Mouse (Mus musculus): ENCODE measurements around the gene Fndc3a.

Fndc3a gene

DNA sequence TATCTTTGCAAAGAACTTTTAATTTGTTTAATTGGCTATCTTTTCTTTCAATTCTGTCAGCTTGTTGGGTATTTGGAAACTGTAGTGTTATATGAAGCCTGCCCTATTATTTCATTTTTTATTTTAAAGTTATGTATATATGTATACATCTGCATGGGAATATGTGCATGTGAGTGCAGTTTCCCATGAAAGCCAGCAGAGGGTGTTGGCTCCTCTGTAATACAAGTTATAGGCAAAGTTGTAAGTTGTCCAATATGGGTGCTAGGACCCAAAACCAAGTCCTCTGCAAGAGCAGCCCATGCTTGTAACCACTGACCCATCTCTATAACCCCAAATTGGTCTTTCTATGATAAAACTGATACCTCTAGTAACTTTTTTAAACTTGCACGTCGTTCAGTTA, 38.8 kb downstream of the Fndc3a start:
- DNase-seq = no peak

DNA sequence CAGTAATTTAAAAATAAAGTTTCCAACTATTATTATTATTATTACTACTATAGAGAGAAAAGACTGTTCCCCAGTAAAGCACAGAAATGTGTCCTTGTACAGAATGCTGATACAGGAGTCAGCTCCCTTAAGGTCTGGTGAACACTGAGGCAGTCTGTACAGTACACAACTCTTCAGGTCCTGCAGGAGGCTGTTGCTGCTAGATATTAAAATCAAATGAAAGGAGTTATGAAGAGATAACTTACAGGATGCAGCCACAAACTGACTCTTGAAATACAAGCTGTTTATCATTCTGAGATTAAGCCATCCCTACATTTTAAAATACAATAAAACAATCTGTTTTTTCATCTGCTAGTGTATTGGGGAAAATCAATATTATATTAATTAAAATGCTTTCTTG, 60.5 kb downstream of the Fndc3a start:
- no peak for DNase-seq

DNA sequence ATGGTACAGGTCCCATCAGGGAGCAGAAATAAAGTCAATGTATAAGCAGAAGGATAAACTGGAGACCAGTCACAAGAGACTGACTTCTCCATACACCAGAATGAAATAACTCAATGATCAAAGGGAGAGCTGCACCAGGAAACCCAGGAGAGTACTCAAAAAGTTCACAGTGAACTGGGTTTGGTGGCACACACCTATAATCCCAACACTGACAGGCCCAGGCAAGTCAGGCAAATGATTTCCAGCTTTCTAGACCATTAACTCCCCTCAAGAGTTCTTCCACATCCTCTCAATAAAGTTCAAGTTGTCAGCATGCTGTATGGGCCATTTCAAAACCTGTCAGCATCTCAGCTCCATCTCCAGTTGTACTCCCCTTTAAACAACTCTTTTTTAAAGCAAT, 64.3 kb downstream of the Fndc3a start:
- no peak for DNase-seq

DNA sequence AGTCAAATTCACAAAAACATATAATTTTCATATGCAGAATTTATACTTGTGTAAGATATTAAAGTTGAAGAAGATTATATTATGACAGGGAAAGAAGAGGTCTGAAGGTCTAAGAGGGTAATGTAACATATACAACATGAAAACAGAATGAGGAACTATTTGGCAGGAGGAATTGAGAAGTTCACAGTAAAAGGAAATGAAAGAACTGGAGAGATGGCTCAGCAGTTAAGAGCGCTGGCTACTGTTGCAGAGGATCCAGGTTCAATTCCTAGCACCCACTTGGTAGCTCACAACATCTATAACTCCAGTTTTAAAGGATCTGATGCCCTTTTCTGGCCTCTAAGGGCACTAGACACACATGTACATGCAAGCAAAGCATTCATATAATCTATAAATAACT, 65.2 kb downstream of the Fndc3a start:
- DNase-seq = no peak

DNA sequence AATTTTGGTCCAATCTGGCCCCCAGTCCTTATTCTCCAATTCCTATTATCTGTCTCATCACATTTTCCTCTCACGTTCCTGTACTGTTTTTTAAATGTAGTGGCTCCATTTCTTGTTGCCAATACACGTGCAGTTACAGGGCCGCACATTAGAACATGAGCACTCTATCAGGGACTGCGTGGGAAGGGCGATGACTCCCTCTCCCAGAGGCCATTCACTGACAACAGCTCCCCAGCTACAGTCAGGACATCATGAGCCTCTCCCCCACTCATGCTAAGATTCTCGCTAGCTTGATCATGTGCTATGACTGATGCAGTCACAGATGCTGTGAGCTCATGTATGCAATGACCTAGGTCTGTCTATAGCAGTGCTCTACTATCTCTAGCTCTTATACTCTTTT, 71.3 kb downstream of the Fndc3a start:
- no peak for DNase-seq

DNA sequence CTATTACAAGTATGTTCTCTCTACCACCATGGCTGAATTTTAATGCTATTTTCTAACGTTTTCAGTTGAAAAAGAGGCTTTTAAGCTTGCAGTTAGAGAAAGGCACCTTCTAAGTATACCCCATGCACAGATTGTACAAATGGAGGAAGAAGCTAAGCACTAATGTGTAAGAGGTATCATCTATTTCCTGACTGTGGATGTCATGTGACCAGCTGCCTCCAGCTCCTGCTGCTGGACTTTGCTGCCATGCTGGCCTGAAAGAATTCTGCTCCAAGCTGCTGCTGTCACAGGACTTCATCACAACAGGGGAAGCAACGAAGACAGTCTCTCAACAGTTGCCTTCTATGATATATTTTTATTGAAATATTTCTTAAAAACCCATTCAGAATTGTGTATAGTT, 76.2 kb downstream of the Fndc3a start:
- DNase-seq = no peak

DNA sequence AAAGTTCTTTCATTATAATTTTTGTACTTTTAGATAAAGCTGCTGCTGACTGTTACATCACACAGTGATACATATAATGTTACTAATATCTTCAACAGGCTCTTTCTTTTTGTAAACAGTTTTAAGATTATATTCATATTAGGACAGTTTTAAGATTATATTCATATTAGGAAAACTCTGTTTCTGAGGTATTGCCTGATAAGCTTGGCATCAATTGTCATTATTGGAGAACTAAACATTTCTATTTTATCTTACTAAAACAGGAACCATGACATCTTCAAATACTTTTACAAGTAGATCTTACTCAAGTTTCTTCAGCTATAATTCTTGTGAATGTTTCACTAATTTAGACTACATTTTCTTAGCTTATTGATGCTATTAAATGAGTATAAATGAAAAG, 84.4 kb downstream of the Fndc3a start:
- no peak for DNase-seq

DNA sequence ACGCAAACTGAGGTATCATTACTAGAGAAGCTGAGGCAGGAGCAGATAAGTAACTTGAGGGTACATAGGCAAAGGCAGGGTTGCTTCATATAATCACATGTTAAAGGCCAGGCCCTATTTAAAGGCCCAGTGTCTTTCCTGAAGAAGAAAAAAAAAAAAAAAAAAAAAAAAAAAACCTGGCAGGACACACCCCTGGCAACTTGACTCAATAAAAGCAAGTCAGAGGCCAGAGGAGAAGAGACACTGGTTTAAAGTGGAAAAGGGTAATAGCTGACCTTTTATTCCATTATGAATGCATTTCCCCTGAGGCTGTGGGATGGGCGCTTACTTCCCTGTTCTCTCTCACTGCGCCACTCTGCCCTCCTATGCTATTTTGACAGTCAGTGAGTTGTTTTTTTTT, 105.7 kb downstream of the Fndc3a start:
- no peak for DNase-seq

DNA sequence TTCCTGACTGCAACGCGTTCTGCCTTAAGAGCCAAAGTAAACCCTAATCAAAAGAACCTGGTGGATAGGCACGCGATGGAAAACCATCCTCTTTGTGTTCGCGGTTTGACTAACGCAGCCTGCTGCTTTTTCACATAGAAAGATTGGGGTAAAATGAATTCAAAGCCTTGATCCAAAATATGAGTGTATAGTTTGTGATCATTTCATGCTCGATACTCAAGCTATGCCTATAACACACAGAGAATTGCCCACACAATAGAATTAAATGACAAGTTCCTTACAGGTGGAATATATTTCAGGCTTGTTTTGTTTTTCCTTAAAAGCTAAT, 106.6 kb downstream of the Fndc3a start:
- DNase-seq = no peak

DNA sequence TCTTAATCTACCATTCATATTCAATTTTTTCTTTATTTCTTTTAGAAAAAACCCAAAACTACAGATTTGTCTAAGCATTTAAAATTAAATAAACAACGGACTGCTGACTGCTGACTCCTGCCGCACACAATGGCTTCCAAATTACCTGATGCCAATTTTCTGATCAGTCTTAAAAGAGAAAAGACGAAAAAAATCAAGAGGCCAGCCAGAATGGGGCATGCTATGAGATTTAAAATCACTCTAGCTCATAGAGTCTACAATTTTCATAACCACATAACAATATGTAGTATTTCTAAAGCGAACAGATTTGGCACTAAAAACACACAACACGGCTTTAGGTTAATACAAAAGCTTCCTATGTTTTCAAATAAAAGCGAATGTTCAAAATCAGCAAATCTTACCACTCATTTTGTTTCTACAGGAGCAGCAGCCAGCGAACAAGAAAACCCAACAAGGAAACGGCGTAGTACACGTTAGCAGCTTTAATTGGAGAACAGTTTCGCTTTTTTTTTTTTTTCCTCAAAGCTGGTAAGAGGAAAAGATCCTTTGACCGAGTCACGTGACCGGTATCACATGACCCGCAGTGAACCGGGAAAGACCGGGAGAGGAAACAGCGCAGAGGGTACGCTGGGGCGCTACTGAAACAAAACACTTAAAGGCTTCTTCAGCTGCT, 107.1 kb downstream of the Fndc3a start:
- DNase-seq = peak; percentile 87

DNA sequence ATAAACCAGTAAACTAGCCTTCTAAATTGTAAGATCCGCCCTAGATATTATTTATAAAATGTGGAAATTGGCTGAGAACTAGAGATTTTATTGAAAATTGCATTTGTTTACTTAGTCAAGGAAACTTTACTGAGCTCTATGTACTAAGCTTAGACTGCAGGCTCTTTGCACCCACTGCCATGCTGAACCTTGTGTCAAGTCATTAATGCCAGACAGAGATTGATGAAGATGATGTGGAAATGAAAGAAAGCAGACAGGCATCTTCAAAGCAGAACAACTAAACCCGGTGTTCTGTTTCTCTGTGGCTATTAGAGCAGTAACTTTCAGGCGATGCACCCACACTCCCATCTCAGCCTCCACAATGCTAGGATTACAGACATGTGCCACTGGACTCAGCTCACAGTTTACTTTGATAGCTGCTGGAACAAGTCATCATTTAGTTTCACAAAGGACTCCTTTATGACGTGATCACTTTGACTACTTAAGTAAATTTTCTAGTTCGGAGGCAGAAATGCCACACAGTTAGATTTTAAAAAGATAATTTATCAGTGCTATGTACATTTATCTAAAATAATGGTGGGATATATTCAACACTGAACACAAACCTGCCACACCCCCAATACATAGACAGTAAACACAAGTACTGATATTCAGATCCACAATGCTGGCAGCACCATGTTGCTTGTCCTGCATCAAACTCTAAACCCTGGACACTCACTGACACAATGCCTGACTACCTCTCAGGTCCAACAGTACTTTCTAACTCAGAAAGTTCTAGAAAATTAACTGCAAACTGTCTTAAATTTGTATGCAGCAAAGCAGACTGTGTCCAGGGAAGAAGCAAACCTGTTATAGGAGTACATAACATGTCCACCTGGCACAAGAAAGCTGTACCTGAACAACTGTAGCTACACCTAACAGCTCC, 108.2 kb downstream of the Fndc3a start:
- DNase-seq = no peak

DNA sequence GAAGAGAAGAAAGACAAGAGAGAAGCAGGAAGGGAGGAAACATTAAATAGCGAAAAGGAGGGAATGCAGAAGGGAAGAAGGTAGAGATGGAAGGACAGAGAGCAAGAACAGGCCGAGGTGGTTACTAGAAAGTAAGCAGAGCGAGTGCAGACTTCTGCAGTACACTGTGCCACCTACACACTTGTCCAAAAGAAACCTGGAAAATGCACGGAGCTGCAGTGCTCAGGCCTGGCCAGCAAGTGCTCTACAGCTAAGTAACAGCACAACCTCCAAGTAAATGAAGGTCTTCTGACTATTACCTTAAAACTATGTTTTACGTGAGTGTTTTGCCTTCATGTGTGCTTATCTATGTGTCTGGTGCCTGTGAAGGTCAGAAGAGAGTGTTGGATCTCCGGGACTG, 109.4 kb downstream of the Fndc3a start:
- DNase-seq = no peak

DNA sequence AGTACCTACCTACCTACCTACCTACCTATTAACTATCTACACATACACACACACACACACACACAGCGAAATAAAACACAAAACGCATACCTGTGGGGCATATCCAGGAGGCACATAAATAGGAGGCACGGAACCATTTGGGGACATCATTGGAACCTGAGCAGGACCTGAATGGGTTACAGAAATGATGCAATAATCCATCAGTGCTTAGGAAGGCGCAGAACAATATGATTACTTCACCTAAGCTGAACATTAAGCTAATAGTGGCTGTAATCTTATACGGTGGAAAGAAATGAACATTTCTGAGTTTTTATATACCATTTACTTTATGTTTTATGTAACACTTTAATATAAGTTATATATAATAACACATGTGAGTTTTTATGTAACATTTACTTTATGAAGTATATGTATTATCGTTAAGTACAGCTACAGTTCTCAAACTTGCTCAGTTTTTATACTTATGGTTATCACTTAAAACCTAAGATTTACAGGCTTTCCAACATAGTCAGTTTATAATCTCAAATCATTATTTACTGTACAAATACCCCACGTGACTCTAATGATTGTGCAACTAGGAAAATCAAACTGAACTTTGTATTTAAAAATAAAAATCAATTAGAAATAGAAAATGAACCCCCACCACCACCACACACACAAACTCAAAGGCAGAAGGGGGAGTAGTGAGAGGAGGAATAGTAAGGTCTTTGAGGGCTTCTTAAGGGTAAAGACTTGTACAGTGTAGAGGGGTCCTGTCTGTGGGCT, 110.6 kb downstream of the Fndc3a start:
- DNase-seq = no peak

DNA sequence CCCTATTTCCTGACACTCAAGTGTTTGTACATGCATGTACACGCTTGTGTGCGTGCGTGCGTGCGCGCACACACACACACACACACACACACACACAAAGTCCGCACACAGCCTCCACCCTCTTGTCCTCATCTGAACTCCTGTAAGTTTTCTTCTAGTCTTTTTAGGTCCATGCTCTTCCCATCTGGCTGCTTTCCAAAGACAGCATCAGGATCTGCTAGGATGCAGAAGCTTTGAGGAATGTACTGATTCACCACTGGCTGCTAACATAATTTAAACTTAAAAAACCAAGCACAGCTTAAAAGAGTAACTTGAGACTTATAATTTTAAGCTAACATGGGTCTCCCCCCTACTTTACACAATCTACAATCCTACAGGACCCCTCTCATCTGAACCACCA, 115.6 kb downstream of the Fndc3a start:
- DNase-seq = no peak

DNA sequence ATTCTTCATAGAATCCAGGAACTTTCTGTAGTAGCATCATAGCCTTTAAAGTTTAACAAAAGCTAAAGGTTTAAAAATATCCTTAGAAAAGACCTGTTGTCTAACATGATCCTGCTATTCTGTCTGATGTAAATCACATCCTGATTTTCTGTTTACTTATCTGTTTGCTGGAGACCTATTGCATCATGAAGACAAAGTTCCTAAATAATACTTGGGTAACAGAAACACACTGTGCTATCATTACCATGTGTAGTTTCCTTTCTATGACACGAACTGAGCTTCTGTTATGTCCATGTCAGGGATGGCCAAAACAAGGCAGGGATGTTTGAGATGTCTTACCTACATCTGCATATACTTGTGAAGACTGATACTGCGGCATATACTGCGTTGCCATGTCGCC, 120.4 kb downstream of the Fndc3a start:
- no peak for DNase-seq

DNA sequence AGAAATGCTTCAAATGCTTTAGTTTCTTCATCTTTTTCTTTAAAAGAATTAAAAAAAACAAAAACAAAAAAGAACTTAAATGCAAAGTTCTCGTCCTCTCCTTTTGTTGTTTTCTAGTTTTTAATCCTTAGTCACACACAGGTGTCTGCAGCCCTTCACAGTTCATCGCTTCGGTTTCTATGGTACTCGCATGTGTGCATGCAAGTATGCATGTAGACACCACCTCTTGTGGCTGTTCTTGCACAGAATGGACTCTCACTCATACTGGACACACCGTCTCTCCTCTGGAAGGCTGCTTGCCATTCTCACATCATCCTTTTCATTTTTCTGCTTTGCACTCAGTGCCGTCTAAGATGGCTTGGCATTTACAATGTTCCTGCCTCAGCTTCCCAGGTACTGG, 126.8 kb downstream of the Fndc3a start:
- no peak for DNase-seq

DNA sequence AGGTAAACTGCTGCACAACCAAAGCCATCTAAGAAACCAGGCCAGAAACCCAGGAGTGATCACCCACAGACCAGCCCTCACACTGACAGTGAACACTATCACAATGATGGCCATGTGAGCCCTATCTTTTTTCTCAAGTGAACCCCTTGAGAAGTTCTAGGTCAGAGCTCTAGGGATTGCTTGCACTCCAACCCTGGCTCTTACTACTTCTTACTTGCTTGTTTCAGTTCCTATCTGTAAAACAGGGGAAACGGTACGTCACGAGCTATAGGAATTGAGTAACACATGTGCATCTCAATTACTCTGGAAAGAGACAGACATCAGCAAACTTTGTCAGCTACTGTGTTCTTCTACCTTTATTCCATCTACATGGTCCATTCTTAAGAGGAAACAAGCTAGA, 128.8 kb downstream of the Fndc3a start:
- no peak for DNase-seq

DNA sequence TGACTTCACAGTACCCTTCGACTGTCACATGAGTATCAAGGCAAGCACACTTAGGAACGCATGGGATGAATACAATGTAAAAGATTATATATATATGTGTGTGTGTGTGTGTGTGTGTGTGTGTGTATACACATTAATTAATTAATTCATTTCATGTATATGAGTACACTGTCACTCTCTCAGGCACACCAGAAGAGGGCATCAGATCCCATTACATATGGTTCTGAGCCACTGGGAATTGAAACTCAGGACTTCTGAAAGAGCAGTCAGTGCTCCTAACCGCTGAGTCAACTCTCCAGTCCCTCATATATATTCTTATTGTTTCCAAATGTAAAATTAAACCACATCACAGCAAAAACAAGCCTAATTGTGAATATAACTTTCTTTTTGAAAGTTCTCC, 133.5 kb downstream of the Fndc3a start:
- DNase-seq = no peak

DNA sequence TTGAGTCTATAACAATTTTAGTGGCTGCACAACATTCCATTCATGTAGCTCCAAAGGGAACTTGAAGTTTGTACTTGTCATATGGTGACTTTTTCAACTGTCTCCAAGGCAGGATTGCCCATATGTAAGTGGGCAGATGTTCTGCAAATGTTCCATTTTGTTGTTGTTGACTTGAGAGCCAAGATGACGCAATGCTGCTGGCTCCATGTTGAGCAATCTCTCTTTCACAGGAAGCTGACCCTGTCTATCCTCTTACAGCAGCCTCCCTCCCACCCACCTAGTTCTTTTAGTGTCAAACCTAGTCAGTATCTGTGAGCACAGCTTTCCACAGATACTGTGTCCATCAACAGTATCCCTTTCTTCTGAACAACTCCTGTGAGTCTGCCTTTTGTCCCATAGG, 145.9 kb downstream of the Fndc3a start:
- no peak for DNase-seq

DNA sequence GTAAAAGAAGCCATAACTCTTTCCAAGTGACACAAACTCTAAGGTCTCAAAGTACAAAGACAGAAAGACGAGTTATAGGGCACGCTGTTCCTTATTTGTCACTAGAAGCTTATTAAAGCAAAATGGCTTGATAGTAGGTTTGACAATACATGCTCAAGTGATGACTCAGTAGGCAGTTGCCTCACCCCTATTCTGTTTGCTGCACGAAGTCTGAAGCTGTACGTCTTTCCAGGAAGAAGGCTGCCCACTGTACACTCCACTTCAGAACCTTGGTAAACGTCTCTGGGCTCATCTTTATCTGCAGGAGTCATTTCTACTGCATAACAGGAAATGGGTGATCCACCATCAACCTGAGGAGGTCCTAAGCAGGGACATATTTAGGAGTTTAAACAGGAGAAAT, 151.0 kb downstream of the Fndc3a start:
- DNase-seq = no peak

DNA sequence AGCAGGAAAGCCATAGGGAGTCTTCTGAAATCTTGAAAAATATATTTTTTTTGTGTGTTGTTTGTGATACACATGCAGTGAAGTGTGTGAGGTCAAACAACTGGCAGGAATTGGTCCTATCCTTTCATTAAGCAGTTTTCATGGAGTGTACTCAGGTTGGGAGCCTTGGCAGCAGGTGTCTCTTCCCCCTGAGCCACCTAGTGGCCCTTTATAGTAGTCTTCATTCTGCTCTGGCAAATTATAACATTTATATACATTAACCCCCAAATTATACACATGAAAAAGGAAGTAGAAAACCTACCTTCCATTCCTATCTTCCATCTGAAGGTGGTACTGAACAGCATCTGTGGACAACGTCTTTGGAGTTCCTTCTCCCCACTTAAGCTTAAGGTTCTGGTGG, 154.0 kb downstream of the Fndc3a start:
- no peak for DNase-seq

DNA sequence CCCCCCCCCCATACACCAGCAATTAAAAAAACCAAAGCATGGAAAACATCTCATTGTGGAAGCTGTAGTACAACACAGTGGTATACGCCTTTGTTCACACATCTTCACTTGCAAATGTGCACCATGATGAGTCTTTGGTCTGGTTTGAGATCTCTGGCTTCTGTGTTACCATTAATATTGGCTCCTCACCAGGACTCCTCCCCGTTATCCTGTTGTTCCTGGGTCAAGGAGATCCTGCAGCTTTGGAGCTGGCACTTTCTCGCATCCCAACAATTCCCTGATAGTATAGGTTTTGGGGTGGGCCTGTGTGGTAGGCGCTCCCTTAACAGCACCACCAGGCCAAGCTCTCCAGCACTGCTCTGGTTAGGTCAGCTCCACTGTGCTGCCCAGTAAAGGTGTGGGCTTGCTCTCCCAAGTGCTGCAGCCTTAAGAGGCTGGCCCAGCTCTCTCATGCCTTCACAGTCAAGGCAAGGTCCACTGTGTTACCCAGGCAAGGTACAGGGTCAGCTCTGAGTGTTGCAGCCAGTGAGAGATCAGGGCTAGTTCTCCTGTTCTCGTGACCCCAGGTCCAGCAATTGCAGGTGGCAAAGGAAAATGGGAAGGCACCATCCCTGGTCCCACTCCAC, 173.3 kb downstream of the Fndc3a start:
- no peak for DNase-seq

DNA sequence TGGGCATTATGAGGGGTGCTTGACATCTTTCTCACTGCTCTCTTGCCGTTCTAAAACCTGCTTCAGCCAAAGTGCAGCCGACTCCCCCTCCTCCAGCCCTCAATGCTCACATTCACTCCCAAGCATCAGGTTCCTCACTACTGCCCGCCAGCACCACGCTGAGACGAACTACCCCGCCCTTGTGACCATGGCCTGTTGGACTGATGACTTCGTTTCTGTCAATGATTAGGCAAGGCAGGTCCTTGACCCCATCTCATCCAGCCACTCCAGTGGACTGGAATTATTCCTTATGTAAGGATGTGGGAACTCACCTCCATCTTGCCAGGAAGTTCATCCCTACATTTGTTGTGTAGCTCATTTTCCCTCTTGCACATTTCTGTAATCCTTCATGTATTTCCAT, 175.9 kb downstream of the Fndc3a start:
- DNase-seq = no peak
